1 mouse cellular context compared by ENCODE assay signal in the genomic region with DNA sequence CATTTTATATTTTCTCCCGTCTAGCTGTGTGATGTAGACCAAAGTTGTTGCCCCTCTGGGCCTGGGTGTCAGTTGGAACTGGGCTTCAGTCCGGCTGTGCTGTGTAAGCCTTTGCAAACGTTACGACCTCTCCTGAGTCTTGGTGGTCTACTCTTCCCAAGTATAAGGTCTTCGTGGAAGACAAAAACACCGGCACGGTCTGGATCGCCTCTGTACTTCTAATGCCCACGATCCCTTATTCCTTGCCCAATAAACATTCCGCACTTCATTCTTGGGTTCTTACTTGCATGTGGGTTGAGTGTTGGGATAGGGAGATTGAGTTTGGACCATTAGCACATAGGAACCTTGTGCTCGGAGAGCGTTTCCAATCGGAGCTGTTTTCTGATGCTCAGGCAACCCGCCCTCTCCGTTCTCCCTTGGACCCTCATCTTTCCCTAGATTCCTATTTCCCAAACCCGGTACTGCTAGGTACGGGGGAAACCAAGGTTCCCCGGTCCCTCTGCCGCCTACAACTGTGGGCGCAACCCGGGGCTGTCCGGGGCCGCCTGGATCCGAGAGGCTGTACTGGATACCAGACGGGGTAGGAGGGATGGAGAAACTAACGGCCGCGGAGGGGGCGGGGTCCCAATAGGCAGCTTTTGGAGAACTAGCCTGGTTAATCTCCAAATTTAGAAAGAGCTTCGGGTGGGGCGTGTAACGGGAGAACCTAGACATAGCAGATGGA.
TF ChIP-seq lines count a peak whose summit lies in the region.

No protein-coding gene starts in this region.

TF ChIP-seq in ES-E14, 5 proteins besides CTCF, POLR2A, EP300 and RAD21:
- TF ChIP-seq HCFC1 (IDR thresholded peaks at IDR 0.05; ENCODE audit: borderline replicate concordance, insufficient read depth, low read length) (peak; percentile 61; the same call in 1 of the 2 replicates), MAFK (IDR thresholded peaks at IDR 0.05; ENCODE audit: insufficient read depth, low read depth, low read length) (no peak), ZNF384 (IDR thresholded peaks at IDR 0.05; ENCODE audit: low read depth, low read length) (no peak), ZC3H11A (IDR thresholded peaks at IDR 0.05; ENCODE audit: borderline replicate concordance, low read depth, low read length) (no peak), CHD2 (IDR thresholded peaks at IDR 0.05; ENCODE audit: low read depth, low read length) (no peak)
